Mouse (Mus musculus): ENCODE data around the gene Nipsnap3a. TPM values are rescaled to one million over a fixed set of nuclear protein-coding genes. Genes with fewer than 3 reads are reported as not detected.

Gene Nipsnap3a
- polyA plus RNA-seq, 1 experiment = not detected

- no peak for DNase-seq
- no peak overlapping the region for H3K4me3 ChIP-seq (replicated peaks; ENCODE audit: extremely low read depth, low read depth, low read length)
- TF ChIP-seq CTCF (IDR thresholded peaks at IDR 0.05; ENCODE audit: insufficient read depth, low read length) = no peak
- WGBS = 77% methylated on average over 4 of the region's 4 CpGs
- no peaks in the 10 kb centered on the region for H3K4me1 ChIP-seq (ENCODE audit: control insufficient read depth, insufficient read depth, low read length)
Measured at GRCm38 (mm10) chr4:53009871-53010270, 20.8 kb downstream of the Nipsnap3a start.

DNA sequence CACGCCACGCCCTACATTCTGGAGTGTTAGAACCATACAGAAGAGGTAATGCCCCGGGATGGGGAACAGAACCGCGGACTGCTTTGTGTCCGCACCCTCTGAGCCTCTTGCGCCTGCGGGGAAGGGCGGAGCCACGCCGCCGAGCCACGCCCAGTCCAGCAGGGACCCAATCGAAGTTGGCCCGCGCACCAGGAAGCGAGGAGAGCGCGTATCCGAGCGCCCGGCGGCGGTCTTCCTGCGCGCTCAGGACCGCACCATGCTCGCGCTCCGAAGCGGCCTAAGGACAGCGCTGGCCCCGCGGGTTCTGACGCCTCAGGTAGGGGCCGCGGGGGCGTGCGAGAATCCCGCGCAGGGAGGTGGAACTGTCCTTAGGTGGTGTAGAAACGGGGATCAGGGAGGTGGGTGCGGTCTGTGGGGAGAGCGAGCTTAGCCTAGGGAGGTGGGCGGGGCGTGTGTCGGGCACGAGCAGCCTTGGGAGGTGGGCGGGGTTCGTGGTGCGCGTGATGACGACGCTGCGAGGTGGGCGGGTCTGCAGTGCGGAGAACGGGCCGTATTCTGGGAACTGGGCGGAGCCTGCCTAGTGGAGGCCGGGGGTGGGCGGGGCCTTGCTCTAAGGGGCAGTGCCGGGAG, 22.8 kb downstream of the Nipsnap3a start, which contains the start of gene Nipsnap3b:
Gene Nipsnap3b (plus strand): TSS at position 149 of the 630 bp plus-strand sequence.
- peak within 1 kb of the TSS; percentile 94 for H3K4me3 ChIP-seq (replicated peaks; ENCODE audit: extremely low read depth, low read depth, low read length)
- DNase-seq = peak; percentile 96
- H3K4me1 ChIP-seq (ENCODE audit: control insufficient read depth, insufficient read depth, low read length) = no peaks in the 10 kb centered on the region
- WGBS = under 1% methylated on average over 59 of the region's 63 CpGs
- no peak for TF ChIP-seq CTCF (IDR thresholded peaks at IDR 0.05; ENCODE audit: insufficient read depth, low read length)
- peak; percentile 74; the same call in 1 of the 2 replicates for TF ChIP-seq POLR2A (IDR thresholded peaks at IDR 0.05; ENCODE audit: borderline replicate concordance, extremely low read depth, low read depth, low read length)

GRCm38 (mm10) chr4:53014421-53014820, 25.3 kb downstream of the Nipsnap3a start:
- no peak for DNase-seq
- no peak for TF ChIP-seq CTCF (IDR thresholded peaks at IDR 0.05; ENCODE audit: insufficient read depth, low read length)
- TF ChIP-seq POLR2A (IDR thresholded peaks at IDR 0.05; ENCODE audit: borderline replicate concordance, extremely low read depth, low read depth, low read length) = no peak
- Histone ChIP-seq H3K4me1 (ENCODE audit: control insufficient read depth, insufficient read depth, low read length) (no peaks in the 10 kb centered on the region), H3K4me3 (replicated peaks; ENCODE audit: extremely low read depth, low read depth, low read length) (no peak overlapping the region)
- WGBS = 89% methylated on average over 7 of the region's 7 CpGs

GRCm38 (mm10) chr4:53015024-53015423, 26.0 kb downstream of the Nipsnap3a start:
- no peak for TF ChIP-seq POLR2A (IDR thresholded peaks at IDR 0.05; ENCODE audit: borderline replicate concordance, extremely low read depth, low read depth, low read length)
- no peak for TF ChIP-seq CTCF (IDR thresholded peaks at IDR 0.05; ENCODE audit: insufficient read depth, low read length)
- no peaks in the 10 kb centered on the region for H3K4me1 ChIP-seq (ENCODE audit: control insufficient read depth, insufficient read depth, low read length)
- WGBS = 86% methylated on average over 3 of the region's 3 CpGs
- DNase-seq = no peak
- no peak overlapping the region for H3K4me3 ChIP-seq (replicated peaks; ENCODE audit: extremely low read depth, low read depth, low read length)

DNA sequence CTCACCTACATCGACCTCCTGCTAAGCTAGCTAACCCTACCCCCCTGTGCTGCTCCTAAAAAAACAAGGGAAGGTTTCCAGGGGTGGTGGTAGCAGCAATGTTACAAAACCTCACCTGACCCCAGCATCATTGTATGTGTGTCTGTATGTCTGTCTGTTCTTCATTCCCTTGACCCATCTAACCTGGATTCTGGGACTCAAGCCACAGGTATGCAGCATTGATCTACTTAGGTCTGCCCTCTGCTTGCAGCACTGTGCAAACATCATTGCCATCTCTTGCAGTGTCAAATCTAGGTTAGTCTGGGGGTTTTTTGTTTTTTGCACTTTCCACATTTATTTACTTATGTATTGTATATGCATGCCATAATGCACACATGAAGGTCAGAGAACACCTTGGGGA, 29.3 kb downstream of the Nipsnap3a start:
- Histone ChIP-seq H3K4me3 (replicated peaks; ENCODE audit: extremely low read depth, low read depth, low read length) (no peak overlapping the region), H3K4me1 (ENCODE audit: control insufficient read depth, insufficient read depth, low read length) (no peaks in the 10 kb centered on the region)
- DNase-seq = no peak
- TF ChIP-seq CTCF (IDR thresholded peaks at IDR 0.05; ENCODE audit: insufficient read depth, low read length) (no peak), POLR2A (IDR thresholded peaks at IDR 0.05; ENCODE audit: borderline replicate concordance, extremely low read depth, low read depth, low read length) (no peak)
- WGBS = 94% methylated on average over 1 of the region's 1 CpGs

- no peak overlapping the region for H3K4me3 ChIP-seq (replicated peaks; ENCODE audit: extremely low read depth, low read depth, low read length)
- TF ChIP-seq POLR2A (IDR thresholded peaks at IDR 0.05; ENCODE audit: borderline replicate concordance, extremely low read depth, low read depth, low read length) = no peak
- no peak for TF ChIP-seq CTCF (IDR thresholded peaks at IDR 0.05; ENCODE audit: insufficient read depth, low read length)
- WGBS = 90% methylated on average over 14 of the region's 14 CpGs
- no peaks in the 10 kb centered on the region for H3K4me1 ChIP-seq (ENCODE audit: control insufficient read depth, insufficient read depth, low read length)
- no peak for DNase-seq
Measured at GRCm38 (mm10) chr4:53023189-53023925, 34.3 kb downstream of the Nipsnap3a start.

DNA sequence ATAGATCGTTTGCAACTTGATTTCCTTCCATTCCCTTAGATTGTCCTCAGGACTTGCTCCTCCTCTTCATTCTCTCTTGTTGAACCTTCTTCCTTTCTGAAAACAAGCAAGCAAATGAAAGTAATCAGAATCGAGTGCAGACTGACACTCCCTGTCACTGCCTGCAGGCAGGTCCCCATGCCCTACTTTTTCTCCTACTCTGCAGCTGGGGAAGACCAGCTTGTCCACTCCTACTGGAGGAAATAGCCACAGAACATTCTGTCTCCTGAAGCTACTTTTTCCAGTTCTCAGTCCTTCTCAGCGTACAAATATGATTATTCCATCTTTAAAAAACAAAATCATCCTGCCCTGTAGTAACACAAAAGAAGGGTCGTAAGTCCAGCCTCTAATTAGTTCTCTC, 35.3 kb downstream of the Nipsnap3a start:
- DNase-seq = no peak
- TF ChIP-seq CTCF (IDR thresholded peaks at IDR 0.05; ENCODE audit: insufficient read depth, low read length) (no peak), POLR2A (IDR thresholded peaks at IDR 0.05; ENCODE audit: borderline replicate concordance, extremely low read depth, low read depth, low read length) (no peak)
- no peaks in the 10 kb centered on the region for H3K4me1 ChIP-seq (ENCODE audit: control insufficient read depth, insufficient read depth, low read length)
- WGBS = 84% methylated on average over 4 of the region's 4 CpGs
- no peak overlapping the region for H3K4me3 ChIP-seq (replicated peaks; ENCODE audit: extremely low read depth, low read depth, low read length)

DNA sequence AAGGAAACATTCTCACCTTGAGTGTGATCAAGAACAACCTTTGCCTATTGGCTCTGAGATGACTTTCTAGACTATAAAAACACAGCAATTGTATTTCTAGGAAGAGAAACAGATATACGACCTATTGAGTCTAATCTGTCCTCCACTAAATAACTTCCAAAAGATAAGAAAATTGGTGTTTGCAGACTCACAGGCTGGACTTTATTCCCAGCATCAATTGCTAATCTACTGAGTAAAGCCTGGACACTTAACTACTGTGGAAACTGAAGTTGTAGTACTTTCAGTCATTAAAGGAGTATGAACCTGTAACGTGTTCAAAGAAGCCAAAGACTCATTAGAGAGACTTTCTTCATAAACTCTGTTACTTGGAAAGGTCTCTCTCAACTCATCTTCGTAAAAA, 38.7 kb downstream of the Nipsnap3a start:
- Histone ChIP-seq H3K4me3 (replicated peaks; ENCODE audit: extremely low read depth, low read depth, low read length) (no peak overlapping the region), H3K4me1 (ENCODE audit: control insufficient read depth, insufficient read depth, low read length) (no peaks in the 10 kb centered on the region)
- TF ChIP-seq POLR2A (IDR thresholded peaks at IDR 0.05; ENCODE audit: borderline replicate concordance, extremely low read depth, low read depth, low read length) (no peak), CTCF (IDR thresholded peaks at IDR 0.05; ENCODE audit: insufficient read depth, low read length) (no peak)
- 75% methylated on average over 3 of the region's 3 CpGs for WGBS
- DNase-seq = no peak

GRCm38 (mm10) chr4:53030326-53030948, 41.4 kb downstream of the Nipsnap3a start:
- DNase-seq = no peak
- H3K4me1 ChIP-seq (ENCODE audit: control insufficient read depth, insufficient read depth, low read length) = no peaks in the 10 kb centered on the region

More at GRCm38 (mm10) chr4:53030326-53030948, 41.4 kb downstream of the Nipsnap3a start:
- TF ChIP-seq CTCF (IDR thresholded peaks at IDR 0.05; ENCODE audit: insufficient read depth, low read length) = peak; percentile 34
- TF ChIP-seq POLR2A (IDR thresholded peaks at IDR 0.05; ENCODE audit: borderline replicate concordance, extremely low read depth, low read depth, low read length) = no peak
- H3K4me3 ChIP-seq (replicated peaks; ENCODE audit: extremely low read depth, low read depth, low read length) = no peak overlapping the region
- 52% methylated on average over 8 of the region's 8 CpGs for WGBS

Measured in lung, adult 2 months (tissue).